8 mouse cellular contexts compared by ENCODE assay signal in the genomic region with DNA sequence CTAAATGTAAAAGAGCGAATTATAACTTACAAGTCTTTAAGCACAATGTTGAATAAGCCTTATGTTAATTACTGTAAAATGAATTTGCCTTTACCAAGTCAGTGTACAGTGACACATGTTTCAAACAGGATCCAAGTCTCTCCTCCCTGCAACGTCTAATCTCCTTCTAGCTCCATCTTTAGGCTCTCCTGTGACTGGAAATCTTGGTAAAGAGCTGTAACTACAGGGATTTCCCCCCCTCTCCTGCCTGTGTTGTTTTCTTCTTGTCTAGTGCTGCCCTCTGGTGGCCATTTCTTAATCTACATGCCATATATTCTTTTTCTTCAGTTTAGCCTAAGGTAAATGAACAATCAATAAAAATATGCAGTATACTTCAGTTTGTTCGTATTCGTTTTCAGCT.
DNase-seq lines count a peak whose midpoint lies in the region; ATAC-seq and TF ChIP-seq lines count a peak whose summit lies in the region.

No protein-coding gene starts in this region.

- no peaks in the 10 kb centered on the region for H3K4me1 ChIP-seq in embryonic fibroblast, embryonic 13.5 days (ENCODE audit: control insufficient read depth, insufficient read depth, low read length)
- H3K4me1 ChIP-seq in heart, embryonic 13.5 days = peaks cover 4% of the 10 kb centered on the region
- H3K4me1 ChIP-seq in kidney, embryonic 16.5 days (ENCODE audit: insufficient read depth, low read length) = peaks cover 6% of the 10 kb centered on the region; the same call in 1 of the 2 replicates
- H3K4me1 ChIP-seq in liver, embryonic 11.5 days (replicated peaks; ENCODE audit: control insufficient read depth, insufficient read depth, low read length) = no peaks in the 10 kb centered on the region
- H3K4me1 ChIP-seq in stomach, embryonic 15.5 days = peaks cover 6% of the 10 kb centered on the region

- H3K4me2 ChIP-seq in heart, embryonic 13.5 days = peak overlapping the region; percentile 73
- peak overlapping the region; percentile 55 for H3K4me2 ChIP-seq in kidney, embryonic 16.5 days (replicated peaks; ENCODE audit: low read depth, low read length)
- H3K4me2 ChIP-seq in liver, embryonic 11.5 days = peak overlapping the region; percentile 60
- peak overlapping the region; percentile 76 for H3K4me2 ChIP-seq in myocyte (ENCODE audit: low read depth)
- H3K4me2 ChIP-seq in stomach, embryonic 15.5 days = peak overlapping the region; percentile 56

- H3K79me2 ChIP-seq in myocyte (ENCODE audit: control insufficient read depth, insufficient read depth) = no peaks in the 10 kb centered on the region

- H3ac ChIP-seq in myocyte (ENCODE audit: control insufficient read depth, insufficient read length) = no peak overlapping the region

- no peak for ATAC-seq in heart, embryonic 13.5 days (ENCODE audit: extremely low read depth, insufficient number of reproducible peaks, low FRiP score, low TSS enrichment)
- ATAC-seq in kidney, embryonic 16.5 days (ENCODE audit: low FRiP score, low TSS enrichment) = peak; percentile 89
- ATAC-seq in liver, embryonic 11.5 days (replicated peaks; ENCODE audit: low FRiP score) = peak; percentile 69
- peak; percentile 67; the same call in 1 of the 2 replicates for ATAC-seq in stomach, embryonic 15.5 days (ENCODE audit: insufficient read depth, low FRiP score, low read depth)

- 21% methylated on average over 4 of the region's 4 CpGs for WGBS in heart, embryonic 13.5 days
- WGBS in kidney, embryonic 16.5 days = 20% methylated on average over 4 of the region's 4 CpGs
- WGBS in liver, embryonic 11.5 days = 18% methylated on average over 4 of the region's 4 CpGs
- 19% methylated on average over 4 of the region's 4 CpGs for WGBS in stomach, embryonic 15.5 days

- no peak for TF ChIP-seq CTCF in embryonic fibroblast, embryonic 13.5 days (IDR thresholded peaks at IDR 0.05; ENCODE audit: borderline replicate concordance, insufficient read depth, low read length)

- H3K9me3 ChIP-seq in heart, embryonic 13.5 days = no peaks in the 10 kb centered on the region
- no peaks in the 10 kb centered on the region for H3K9me3 ChIP-seq in kidney, embryonic 16.5 days (ENCODE audit: low read length)
- no peaks in the 10 kb centered on the region for H3K9me3 ChIP-seq in liver, embryonic 11.5 days (ENCODE audit: control insufficient read depth, low read length)
- H3K9me3 ChIP-seq in stomach, embryonic 15.5 days = no peaks in the 10 kb centered on the region

- H3K27ac ChIP-seq in embryonic fibroblast, embryonic 13.5 days (ENCODE audit: insufficient read depth, low read length) = peak overlapping the region; percentile 76
- H3K27ac ChIP-seq in heart, embryonic 13.5 days (replicated peaks) = peak overlapping the region; percentile 83
- H3K27ac ChIP-seq in kidney, embryonic 16.5 days (ENCODE audit: low read length) = peak overlapping the region; percentile 68
- no peak overlapping the region for H3K27ac ChIP-seq in liver, embryonic 11.5 days (ENCODE audit: low read depth, low read length)
- H3K27ac ChIP-seq in stomach, embryonic 15.5 days = peak overlapping the region; percentile 76

- 0 out of 2 replicates have a peak overlapping the region, but pooled peaks have one; percentile 33 for H3K4me3 ChIP-seq in embryonic fibroblast, embryonic 13.5 days (ENCODE audit: insufficient read depth, low read length)
- peak overlapping the region; percentile 51 for H3K4me3 ChIP-seq in heart, embryonic 13.5 days
- peak overlapping the region; percentile 24 for H3K4me3 ChIP-seq in kidney, embryonic 16.5 days (ENCODE audit: low read length)
- peak overlapping the region; percentile 40 for H3K4me3 ChIP-seq in liver, embryonic 11.5 days (ENCODE audit: low read depth, low read length)
- H3K4me3 ChIP-seq in myocyte = peak overlapping the region; percentile 7
- H3K4me3 ChIP-seq in stomach, embryonic 15.5 days (replicated peaks) = peak overlapping the region; percentile 32

- peaks cover 11% of the 10 kb centered on the region; the same call in 1 of the 2 replicates for H3K27me3 ChIP-seq in heart, embryonic 13.5 days (replicated peaks)
- H3K27me3 ChIP-seq in kidney, embryonic 16.5 days (ENCODE audit: insufficient read depth, low read length) = no peaks in the 10 kb centered on the region
- H3K27me3 ChIP-seq in liver, embryonic 11.5 days (replicated peaks; ENCODE audit: control insufficient read depth, insufficient read depth, low read length) = no peaks in the 10 kb centered on the region
- H3K27me3 ChIP-seq in myocyte (ENCODE audit: control insufficient read depth, insufficient read depth, insufficient read length) = no peaks in the 10 kb centered on the region
- no peaks in the 10 kb centered on the region for H3K27me3 ChIP-seq in stomach, embryonic 15.5 days (replicated peaks)

- TF ChIP-seq POLR2A in embryonic fibroblast, embryonic 13.5 days (IDR thresholded peaks at IDR 0.05; ENCODE audit: low read depth, low read length) = 0 out of 2 replicates have a peak, but pooled peaks have one; percentile 23
- TF ChIP-seq POLR2A in myocyte (IDR thresholded peaks at IDR 0.05; ENCODE audit: insufficient read length, low read depth) = no peak

- no peaks in the 10 kb centered on the region for H3K36me3 ChIP-seq in heart, embryonic 13.5 days
- no peaks in the 10 kb centered on the region for H3K36me3 ChIP-seq in kidney, embryonic 16.5 days (ENCODE audit: insufficient read depth, low read length)
- no peaks in the 10 kb centered on the region for H3K36me3 ChIP-seq in liver, embryonic 11.5 days (ENCODE audit: control insufficient read depth, insufficient read depth, low read length)
- H3K36me3 ChIP-seq in myocyte (ENCODE audit: control insufficient read depth, insufficient read depth) = no peaks in the 10 kb centered on the region
- no peaks in the 10 kb centered on the region for H3K36me3 ChIP-seq in stomach, embryonic 15.5 days

- DNase-seq in CD4-positive, CD25-positive, alpha-beta regulatory T cell, adult 2 months (ENCODE audit: low read depth, low spot score) = peak; percentile 91
- DNase-seq in brain, adult 2 months (ENCODE audit: low read depth, low spot score) = peak; percentile 98
- DNase-seq in liver, embryonic 11.5 days (ENCODE audit: low spot score) = no peak

- H3K9ac ChIP-seq in heart, embryonic 13.5 days = peak overlapping the region; percentile 72
- H3K9ac ChIP-seq in kidney, embryonic 16.5 days (replicated peaks; ENCODE audit: low read length) = 0 out of 2 replicates have a peak overlapping the region, but pooled peaks have one; percentile 57
- no peak overlapping the region for H3K9ac ChIP-seq in liver, embryonic 11.5 days (ENCODE audit: low read depth, low read length)
- no peak overlapping the region for H3K9ac ChIP-seq in stomach, embryonic 15.5 days

TF ChIP-seq in myocyte, 11 proteins besides CTCF, POLR2A, EP300 and RAD21:
- TF ChIP-seq TCF3 (IDR thresholded peaks at IDR 0.05; ENCODE audit: insufficient read length, low read depth) (no peak), SRF (IDR thresholded peaks at IDR 0.05; ENCODE audit: control insufficient read depth, insufficient read length, low read depth) (no peak), POLR2AphosphoS2 (IDR thresholded peaks at IDR 0.05; ENCODE audit: insufficient read length, low read depth) (no peak), CEBPB (IDR thresholded peaks at IDR 0.05; ENCODE audit: insufficient read depth, poor library complexity, severe bottlenecking) (no peak), USF1 (IDR thresholded peaks at IDR 0.05; ENCODE audit: low read depth) (no peak), MAX (IDR thresholded peaks at IDR 0.05; ENCODE audit: low read depth) (no peak), MYOG (IDR thresholded peaks at IDR 0.05; ENCODE audit: control insufficient read depth in 1 of 3, insufficient read depth in 1 of 3, insufficient read length in 2 of 3, low read depth in 2 of 3) (no peak)

Comparison
In these comparisons a context has a peak if more than half of its experiments do, and no peak if none do; other contexts are left out.
1. H3K9ac ChIP-seq: peak in heart, embryonic 13.5 days (single experiment) and kidney, embryonic 16.5 days (single experiment); none in liver, embryonic 11.5 days (single experiment) and stomach, embryonic 15.5 days (single experiment).
2. Peak in every context shown above with its lines, with median percentiles within 50 percentile points of each other: H3K4me3 ChIP-seq and H3K4me2 ChIP-seq.